Mouse (Mus musculus): ENCODE results near the gene 1110008L16Rik.
"Not testable (repeated sequence)": the region's sequence is repeated elsewhere in the genome, so short reads cannot be mapped to it uniquely, and the experiment has no call there.

The 1110008L16Rik gene

GRCm38 (mm10) chr12:55392733-55393577 lies 93.6 kb downstream of the 1110008L16Rik start:
- DNase-seq (ENCODE audit: low spot score in 2 of 2) = no peak

GRCm38 (mm10) chr12:55395601-55396000 lies 96.2 kb downstream of the 1110008L16Rik start:
- not testable (repeated sequence) for DNase-seq (ENCODE audit: low spot score in 2 of 2)

- DNase-seq (ENCODE audit: low spot score in 2 of 2) = no peak
Measured at GRCm38 (mm10) chr12:55396536-55396935, 97.2 kb downstream of the 1110008L16Rik start.

- DNase-seq (ENCODE audit: low spot score in 2 of 2) = peak; percentile 37 to 66
Measured at GRCm38 (mm10) chr12:55397544-55398239, 98.3 kb downstream of the 1110008L16Rik start.

GRCm38 (mm10) chr12:55398240-55399127 lies 99.1 kb downstream of the 1110008L16Rik start:
- peak; percentile 90 to 91 for DNase-seq (ENCODE audit: low spot score in 2 of 2)

GRCm38 (mm10) chr12:55399128-55399677 lies 99.8 kb downstream of the 1110008L16Rik start:
- no peak for DNase-seq (ENCODE audit: low spot score in 2 of 2)

- no peak for DNase-seq (ENCODE audit: low spot score in 2 of 2)
Measured at GRCm38 (mm10) chr12:55407888-55408287, 108.5 kb downstream of the 1110008L16Rik start.

GRCm38 (mm10) chr12:55415255-55415654 lies 115.9 kb downstream of the 1110008L16Rik start:
- DNase-seq (ENCODE audit: low spot score in 2 of 2) = no peak

GRCm38 (mm10) chr12:55415762-55416161 lies 116.4 kb downstream of the 1110008L16Rik start:
- DNase-seq (ENCODE audit: low spot score in 2 of 2) = no peak

- no peak for DNase-seq (ENCODE audit: low spot score in 2 of 2)
Measured at GRCm38 (mm10) chr12:55420220-55420619, 120.8 kb downstream of the 1110008L16Rik start.

- DNase-seq (ENCODE audit: low spot score in 2 of 2) = no peak
Measured at GRCm38 (mm10) chr12:55422057-55422456, 122.7 kb downstream of the 1110008L16Rik start.

- no peak for DNase-seq (ENCODE audit: low spot score in 2 of 2)
Measured at GRCm38 (mm10) chr12:55426300-55426699, 126.9 kb downstream of the 1110008L16Rik start.

GRCm38 (mm10) chr12:55429201-55429600 lies 129.8 kb downstream of the 1110008L16Rik start:
- no peak for DNase-seq (ENCODE audit: low spot score in 2 of 2)

- no peak for DNase-seq (ENCODE audit: low spot score in 2 of 2)
Measured at GRCm38 (mm10) chr12:55429956-55430355, 130.6 kb downstream of the 1110008L16Rik start.

All from heart, adult 9 months (tissue).